8 mouse cellular contexts compared by ENCODE assay signal in the genomic region with DNA sequence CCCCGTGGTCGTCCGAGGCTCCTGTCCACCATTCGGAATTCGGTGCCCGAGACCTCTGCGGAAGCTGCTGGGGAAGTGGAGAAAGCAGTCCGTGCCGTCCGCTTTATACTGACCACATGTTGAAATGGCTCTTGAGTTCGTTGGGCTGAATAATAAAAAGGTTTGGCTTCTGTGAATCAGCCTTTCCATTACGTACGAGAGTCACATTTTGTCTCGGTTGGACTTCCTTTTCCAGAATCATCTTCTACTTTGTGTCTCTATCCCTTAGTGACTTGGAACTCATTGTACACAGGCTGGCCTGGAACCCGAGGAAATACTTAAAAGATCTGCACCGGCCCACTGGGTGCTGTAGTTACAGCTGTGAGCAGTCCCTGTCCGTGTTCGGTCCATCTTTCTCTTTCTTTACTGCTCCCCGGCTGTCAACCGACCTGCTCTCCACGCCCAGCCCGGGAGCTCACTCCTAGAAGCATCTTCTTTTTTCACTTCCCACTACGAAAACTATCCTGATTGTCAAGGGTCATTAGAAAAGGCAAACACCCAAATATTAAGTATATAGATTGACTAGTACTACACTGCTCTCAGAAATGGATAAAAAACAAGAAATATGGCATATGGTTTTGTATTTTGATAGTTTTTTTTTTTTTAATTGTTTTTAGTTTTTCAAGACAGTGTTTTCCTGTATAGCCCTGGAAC. TPM values are rescaled to one million over a fixed set of nuclear protein-coding genes. Genes with fewer than 3 reads are reported as not detected.
A peak's percentile ranks its signal among the peaks of the same experiment; 100 is the strongest.
DNase-seq lines count a peak whose midpoint lies in the region; ATAC-seq and TF ChIP-seq lines count a peak whose summit lies in the region.

No protein-coding gene starts in this region.

- intact Hi-C loops in left cerebral cortex, postnatal 36 days (cut with DNase I): loop anchor here (1.0 to 10.0 kb wide), 2 partner anchors 8 to 89 kb away; a partner anchor contains a TSS

- no peaks in the 10 kb centered on the region for H3K27me3 ChIP-seq in spleen, adult 2 months (ENCODE audit: control insufficient read depth, insufficient read depth, low read length)
- H3K27me3 ChIP-seq in forebrain, embryonic 11.5 days (ENCODE audit: control insufficient read depth, insufficient read depth, low read length): no peaks in the 10 kb centered on the region
- H3K27me3 ChIP-seq in limb, embryonic 10.5 days (ENCODE audit: low read depth, poor library complexity, severe bottlenecking): no peaks in the 10 kb centered on the region
- no peaks in the 10 kb centered on the region for H3K27me3 ChIP-seq in neural tube, embryonic 11.5 days (ENCODE audit: control insufficient read depth, insufficient read depth, low read length)

- H3K9ac ChIP-seq in forebrain, embryonic 11.5 days (ENCODE audit: low read length): peak overlapping the region; percentile 92
- H3K9ac ChIP-seq in neural tube, embryonic 11.5 days (ENCODE audit: low read length): peak overlapping the region; percentile 90

- H3K4me1 ChIP-seq in spleen, adult 2 months (ENCODE audit: control insufficient read depth, insufficient read depth, insufficient read length): peaks cover 9% of the 10 kb centered on the region; the same call in 1 of the 2 replicates
- peaks cover 12% of the 10 kb centered on the region for H3K4me1 ChIP-seq in forebrain, embryonic 11.5 days (replicated peaks; ENCODE audit: control insufficient read depth, insufficient read depth, low read length)
- peaks cover 31% of the 10 kb centered on the region for H3K4me1 ChIP-seq in limb, embryonic 10.5 days
- H3K4me1 ChIP-seq in neural tube, embryonic 11.5 days (ENCODE audit: control insufficient read depth, insufficient read depth, low read length): peaks cover 15% of the 10 kb centered on the region

- H3K27ac ChIP-seq in spleen, adult 2 months (ENCODE audit: insufficient read depth, low read length): peak overlapping the region; percentile 99
- H3K27ac ChIP-seq in forebrain, embryonic 11.5 days (ENCODE audit: low read depth, low read length): peak overlapping the region; percentile 75
- peak overlapping the region; percentile 94 for H3K27ac ChIP-seq in limb, embryonic 10.5 days
- H3K27ac ChIP-seq in neural tube, embryonic 11.5 days (ENCODE audit: low read depth, low read length): peak overlapping the region; percentile 80

- no peak for TF ChIP-seq CTCF in spleen, adult 2 months (IDR thresholded peaks at IDR 0.05; ENCODE audit: extremely low read depth, insufficient read depth, insufficient read length, insufficient replicate concordance)

- H3K4me3 ChIP-seq in spleen, adult 2 months (ENCODE audit: extremely low read depth, insufficient read depth, insufficient read length): peak overlapping the region; percentile 74
- peak overlapping the region; percentile 97 for H3K4me3 ChIP-seq in forebrain, embryonic 11.5 days (ENCODE audit: low read depth, low read length)
- peak overlapping the region; percentile 100 for H3K4me3 ChIP-seq in limb, embryonic 10.5 days
- H3K4me3 ChIP-seq in neural tube, embryonic 11.5 days (ENCODE audit: low read depth, low read length): peak overlapping the region; percentile 90

- no peak for TF ChIP-seq POLR2A in spleen, adult 2 months (IDR thresholded peaks at IDR 0.05; ENCODE audit: low read depth, low read length)

- H3K36me3 ChIP-seq in spleen, adult 2 months (ENCODE audit: control insufficient read depth, insufficient read depth, low read length): peaks cover 19% of the 10 kb centered on the region
- peaks cover 15% of the 10 kb centered on the region for H3K36me3 ChIP-seq in forebrain, embryonic 11.5 days (ENCODE audit: control insufficient read depth, insufficient read depth, low read length)
- H3K36me3 ChIP-seq in limb, embryonic 10.5 days: peaks cover 55% of the 10 kb centered on the region
- peaks cover 22% of the 10 kb centered on the region for H3K36me3 ChIP-seq in neural tube, embryonic 11.5 days (ENCODE audit: control insufficient read depth, insufficient read depth, low read length)

- peak in 1 of 2 experiments; percentile 77 for DNase-seq in spleen, adult 2 months (ENCODE audit: low read depth in 1 of 2, low spot score in 2 of 2)
- no peak for DNase-seq in spleen, postnatal 14 days (ENCODE audit: low spot score in 2 of 2)
- no peak for DNase-seq in forebrain, embryonic 11.5 days (ENCODE audit: low spot score)
- DNase-seq in limb, embryonic 10.5 days (ENCODE audit: low spot score): peak; percentile 42
- DNase-seq in neural tube, embryonic 11.5 days (ENCODE audit: low spot score): no peak
- no peak for DNase-seq in cerebellum, adult 9-10 months
- no peak for DNase-seq in left cerebral cortex, postnatal 36 days (ENCODE audit: low spot score in 2 of 2)
- no peak for DNase-seq in adrenal gland, adult 2 months

- no peaks in the 10 kb centered on the region for H3K9me3 ChIP-seq in forebrain, embryonic 11.5 days (ENCODE audit: control insufficient read depth, low read length)
- no peaks in the 10 kb centered on the region for H3K9me3 ChIP-seq in limb, embryonic 10.5 days (replicated peaks)
- H3K9me3 ChIP-seq in neural tube, embryonic 11.5 days (ENCODE audit: control insufficient read depth, low read length): no peaks in the 10 kb centered on the region

- 0 out of 2 replicates have a peak, but pooled peaks have one; percentile 5 for ATAC-seq in forebrain, embryonic 11.5 days (replicated peaks; ENCODE audit: low FRiP score)
- ATAC-seq in neural tube, embryonic 11.5 days (ENCODE audit: insufficient read depth, low FRiP score, low TSS enrichment): peak; percentile 18; the same call in 1 of the 2 replicates

- H3K4me2 ChIP-seq in forebrain, embryonic 11.5 days (ENCODE audit: low read depth, low read length, severe bottlenecking): peak overlapping the region; percentile 94
- peak overlapping the region; percentile 92 for H3K4me2 ChIP-seq in neural tube, embryonic 11.5 days (ENCODE audit: low read depth)

- under 1% methylated on average over 23 of the region's 23 CpGs for WGBS in spleen, adult 2 months
- WGBS in forebrain, embryonic 11.5 days: under 1% methylated on average over 23 of the region's 23 CpGs
- under 1% methylated on average over 23 of the region's 23 CpGs for WGBS in limb, embryonic 10.5 days
- under 1% methylated on average over 23 of the region's 23 CpGs for WGBS in neural tube, embryonic 11.5 days

RNA-seq across cellular contexts. Expression of a gene that starts 0.7 kb away (rescaled TPM):
- polyA plus RNA-seq in spleen, adult 2 months (2012; rRNA removed): 76.8 and 79.2 TPM in 2 replicates
- 439 and 476 TPM in 2 replicates for polyA plus RNA-seq in forebrain, embryonic 11.5 days (2014; fragmentation: Nextera tagmentation; extraction: Ambion mirVana)
- 613 and 656 TPM in 2 replicates for polyA plus RNA-seq in limb, embryonic 10.5 days (2016; fragmentation: Nextera tagmentation; extraction: Ambion mirVana)
- 562 and 566 TPM in 2 replicates for polyA plus RNA-seq in neural tube, embryonic 11.5 days (2014; fragmentation: Nextera tagmentation; extraction: Ambion mirVana)
- 100 to 1,000 TPM; 122 to 126 TPM for total RNA-seq in left cerebral cortex, postnatal 36 days (2021)
- 100 to 1,000 TPM; 462 to 524 TPM for total RNA-seq in adrenal gland, adult 2 months (2021)
- 108 and 126 TPM in 2 replicates for polyA plus RNA-seq in adrenal gland, adult 2 months (2012; rRNA removed)

RNA-seq across cellular contexts. Expression of a gene that starts 7.7 kb away (rescaled TPM):
- polyA plus RNA-seq in spleen, adult 2 months (2012; rRNA removed): 620 and 856 TPM in 2 replicates
- polyA plus RNA-seq in forebrain, embryonic 11.5 days (2014; fragmentation: Nextera tagmentation; extraction: Ambion mirVana): 621 and 667 TPM in 2 replicates
- 742 and 814 TPM in 2 replicates for polyA plus RNA-seq in limb, embryonic 10.5 days (2016; fragmentation: Nextera tagmentation; extraction: Ambion mirVana)
- polyA plus RNA-seq in neural tube, embryonic 11.5 days (2014; fragmentation: Nextera tagmentation; extraction: Ambion mirVana): 686 and 719 TPM in 2 replicates
- 100 to 1,000 TPM; 304 to 344 TPM for total RNA-seq in left cerebral cortex, postnatal 36 days (2021)
- 100 to 1,000 TPM; 355 to 386 TPM for total RNA-seq in adrenal gland, adult 2 months (2021)
- 712 and 786 TPM in 2 replicates for polyA plus RNA-seq in adrenal gland, adult 2 months (2012; rRNA removed)

RNA-seq across cellular contexts. Expression of a gene that starts 22.8 kb away (rescaled TPM):
- polyA plus RNA-seq in spleen, adult 2 months (2012; rRNA removed): not detected in 2 replicates
- not detected in 2 replicates for polyA plus RNA-seq in forebrain, embryonic 11.5 days (2014; fragmentation: Nextera tagmentation; extraction: Ambion mirVana)
- polyA plus RNA-seq in limb, embryonic 10.5 days (2016; fragmentation: Nextera tagmentation; extraction: Ambion mirVana): 0.25 and 0.26 TPM in 2 replicates
- polyA plus RNA-seq in neural tube, embryonic 11.5 days (2014; fragmentation: Nextera tagmentation; extraction: Ambion mirVana): not detected in 2 replicates
- not detected for total RNA-seq in left cerebral cortex, postnatal 36 days (2021)
- under 1 TPM; 0.40 to 0.79 TPM for total RNA-seq in adrenal gland, adult 2 months (2021)
- polyA plus RNA-seq in adrenal gland, adult 2 months (2012; rRNA removed): 0.83 and 1.2 TPM in 2 replicates

RNA-seq across cellular contexts. Expression of a gene that starts 24.2 kb away (rescaled TPM):
- 79.9 and 99.4 TPM in 2 replicates for polyA plus RNA-seq in spleen, adult 2 months (2012; rRNA removed)
- polyA plus RNA-seq in forebrain, embryonic 11.5 days (2014; fragmentation: Nextera tagmentation; extraction: Ambion mirVana): 213 and 247 TPM in 2 replicates
- polyA plus RNA-seq in limb, embryonic 10.5 days (2016; fragmentation: Nextera tagmentation; extraction: Ambion mirVana): 223 and 235 TPM in 2 replicates
- polyA plus RNA-seq in neural tube, embryonic 11.5 days (2014; fragmentation: Nextera tagmentation; extraction: Ambion mirVana): 244 and 251 TPM in 2 replicates
- 10 to 100 TPM; 73.4 to 91.7 TPM for total RNA-seq in left cerebral cortex, postnatal 36 days (2021)
- 10 to 100 TPM; 56.9 to 65.8 TPM for total RNA-seq in adrenal gland, adult 2 months (2021)
- 136 and 157 TPM in 2 replicates for polyA plus RNA-seq in adrenal gland, adult 2 months (2012; rRNA removed)

RNA-seq across cellular contexts. Expression of a gene that starts 24.4 kb away (rescaled TPM):
- polyA plus RNA-seq in spleen, adult 2 months (2012; rRNA removed): 22.1 and 27.2 TPM in 2 replicates
- polyA plus RNA-seq in forebrain, embryonic 11.5 days (2014; fragmentation: Nextera tagmentation; extraction: Ambion mirVana): 808 and 816 TPM in 2 replicates
- polyA plus RNA-seq in limb, embryonic 10.5 days (2016; fragmentation: Nextera tagmentation; extraction: Ambion mirVana): 720 and 728 TPM in 2 replicates
- 669 and 698 TPM in 2 replicates for polyA plus RNA-seq in neural tube, embryonic 11.5 days (2014; fragmentation: Nextera tagmentation; extraction: Ambion mirVana)
- total RNA-seq in left cerebral cortex, postnatal 36 days (2021): 10 to 100 TPM; 59.7 to 67.5 TPM
- total RNA-seq in adrenal gland, adult 2 months (2021): 10 to 100 TPM; 85.5 to 97.9 TPM
- polyA plus RNA-seq in adrenal gland, adult 2 months (2012; rRNA removed): 10.3 and 12.6 TPM in 2 replicates
